Mouse (Mus musculus): ENCODE results near the gene A930033H14Rik.

DNA sequence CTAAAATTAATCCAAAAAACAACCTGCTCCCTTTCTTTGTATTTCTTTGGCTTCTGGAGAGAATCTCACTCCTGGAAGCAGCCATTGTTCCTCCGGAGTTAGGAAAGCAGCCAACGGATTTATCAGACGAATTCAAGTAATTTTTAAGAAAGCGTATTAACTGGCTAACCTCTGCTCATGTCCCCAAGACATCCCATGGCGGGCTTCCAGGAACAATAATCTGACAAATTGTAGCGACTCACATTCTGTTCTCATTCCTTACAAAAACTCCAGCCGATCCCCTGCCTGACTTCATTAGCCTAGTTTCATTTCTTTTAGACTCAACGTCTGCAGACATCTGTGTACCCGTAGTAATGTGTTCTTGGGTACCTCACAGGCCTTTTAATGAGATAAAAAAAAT lies 45.7 kb upstream of the A930033H14Rik start:
- TF ChIP-seq CTCF (IDR thresholded peaks at IDR 0.05; ENCODE audit: control insufficient read depth, insufficient read depth, low read length) (no peak), POLR2A (IDR thresholded peaks at IDR 0.05; ENCODE audit: borderline replicate concordance, control insufficient read depth, low read depth, low read length) (no peak)
